Mouse (Mus musculus): ENCODE results near the gene Larp1b. TPM values are rescaled to one million over a fixed set of nuclear protein-coding genes. Genes with fewer than 3 reads are reported as not detected.

The Larp1b gene
- polyA plus RNA-seq, 1 experiment from 2014 or later, result 1.7 TPM

Other genes starting within 250 kb of the Larp1b start
- 0.14 and 0.24 TPM in 2 replicates for gene Slc25a31, start 241.0 kb upstream of the Larp1b start, polyA plus RNA-seq (2016; fragmentation: Nextera tagmentation; extraction: Ambion mirVana)
- 13.0 and 15.3 TPM in 2 replicates for gene Hspa4l, start 205.3 kb upstream of the Larp1b start, polyA plus RNA-seq (2016; fragmentation: Nextera tagmentation; extraction: Ambion mirVana)
- gene Plk4, start 149.8 kb upstream of the Larp1b start, polyA plus RNA-seq (2016; fragmentation: Nextera tagmentation; extraction: Ambion mirVana), result 64.1 and 70.6 TPM in 2 replicates
- 7.4 and 8.8 TPM in 2 replicates for gene Mfsd8, start 102.9 kb upstream of the Larp1b start, polyA plus RNA-seq (2016; fragmentation: Nextera tagmentation; extraction: Ambion mirVana)
- 6.3 and 8.6 TPM in 2 replicates for gene Abhd18, start 102.9 kb upstream of the Larp1b start, polyA plus RNA-seq (2016; fragmentation: Nextera tagmentation; extraction: Ambion mirVana)
- 0.35 and 0.48 TPM in 2 replicates for gene 1700034I23Rik, start 47.3 kb upstream of the Larp1b start, polyA plus RNA-seq (2016; fragmentation: Nextera tagmentation; extraction: Ambion mirVana)
- 50.3 and 50.8 TPM in 2 replicates for gene Pgrmc2, start 133.2 kb downstream of the Larp1b start, polyA plus RNA-seq (2016; fragmentation: Nextera tagmentation; extraction: Ambion mirVana)

All from embryonic facial prominence, embryonic 12.5 days (tissue).